Mouse (Mus musculus) small intestine, adult 2 months (tissue): ENCODE data around the gene Apoc2. TPM values are rescaled to one million over a fixed set of nuclear protein-coding genes. Genes with fewer than 3 reads are reported as not detected.

Experiments
- H3K27ac ChIP-seq: fragments of 200-500 bp; 2 replicates; pipeline ENCODE4 v1.5.1; 2012; ENCODE audit warnings: low read depth, low read length, control low read depth, inconsistent platforms; ENCODE audit not compliant: insufficient read depth
- H3K27me3 ChIP-seq: fragments of 200-500 bp; 2 replicates; pipeline ENCODE4 v1.6.1; 2012; ENCODE audit warnings: mild to moderate bottlenecking, moderate library complexity, low read length, inconsistent platforms; ENCODE audit not compliant: control insufficient read depth, insufficient read depth
- H3K36me3 ChIP-seq: fragments of 200-500 bp; 2 replicates; pipeline ENCODE4 v1.6.1; 2012; ENCODE audit warnings: mild to moderate bottlenecking, low read length, control low read depth, inconsistent platforms; ENCODE audit not compliant: control insufficient read depth, insufficient read depth
- H3K4me1 ChIP-seq: fragments of 200-500 bp; 2 replicates; pipeline ENCODE4 v1.6.1; 2012; ENCODE audit warnings: low read length, inconsistent platforms, mixed read lengths; ENCODE audit not compliant: control insufficient read depth, insufficient read depth, insufficient read length
- H3K4me3 ChIP-seq: fragments of 200-500 bp; 2 replicates; pipeline ENCODE4 v1.5.1; 2012; ENCODE audit warnings: low read depth, mild to moderate bottlenecking, control low read depth, inconsistent platforms, low read length, moderate library complexity
- CTCF ChIP-seq: fragments of 200-500 bp; IDR thresholded peaks from 2 replicates; pipeline ENCODE4 v1.5.1; 2012; ENCODE audit warnings: low read depth, mild to moderate bottlenecking, control low read depth, inconsistent platforms, low read length, moderate library complexity, mixed read lengths; ENCODE audit not compliant: insufficient replicate concordance, insufficient read length; ENCODE audit errors: extremely low read depth
- POLR2A ChIP-seq: fragments of 200-500 bp; IDR thresholded peaks from 2 replicates; pipeline ENCODE4 v1.6.1; 2012; ENCODE audit warnings: low read depth, mild to moderate bottlenecking, control low read depth, inconsistent platforms, low read length, moderate library complexity
- WGBS: fragments of 180-500 bp; shearing (Covaris S2); methylation state at CpG from one replicate; pipeline ENCODE4 v1.1.7; 2018; 5-methylcytosine and 5-hydroxymethylcytosine counted together
- polyA plus RNA-seq: library from polyadenylated mRNA; depleted of rRNA; stranded (reverse); fragments of >200 nt; gene quantifications from 2 replicates; pipeline ENCODE4 v1.2.3, GENCODE M21; 2012

Apoc2 gene
- polyA plus RNA-seq, 1 experiment = 1,337 TPM

DNA sequence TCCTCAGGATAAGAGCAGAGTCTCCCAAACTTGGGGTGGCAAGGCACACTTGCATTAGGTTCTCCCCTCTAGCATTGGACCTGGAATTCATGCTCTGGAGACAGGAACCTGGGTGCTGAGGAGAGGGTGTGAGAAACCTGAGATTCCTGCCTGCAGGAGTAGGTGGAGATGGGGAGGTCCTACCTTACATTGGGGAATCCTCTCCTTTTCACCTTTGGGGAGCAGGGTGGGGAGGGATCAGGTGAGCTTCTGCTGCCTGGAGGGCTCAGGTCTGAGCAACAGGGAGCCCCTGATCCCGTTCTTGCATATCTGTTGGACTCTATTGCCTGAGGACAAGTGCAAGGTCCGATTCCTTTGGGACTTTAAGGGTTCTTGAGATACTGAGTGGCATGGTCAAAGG lies 39.1 kb upstream of the Apoc2 start:
- 50% methylated on average over 2 of the region's 2 CpGs for WGBS

GRCm38 (mm10) chr7:19716055-19716682 lies 38.4 kb upstream of the Apoc2 start:
- TF ChIP-seq POLR2A (no peak), CTCF (no peak)
- no peaks in the 10 kb centered on the region for H3K27me3 ChIP-seq
- WGBS = 3% methylated on average over 18 of the region's 18 CpGs
- H3K27ac ChIP-seq = peak overlapping the region; percentile 81
- no peaks in the 10 kb centered on the region; the same call in 1 of the 2 replicates for H3K4me1 ChIP-seq
- H3K36me3 ChIP-seq = peaks cover 31% of the 10 kb centered on the region
- H3K4me3 ChIP-seq = peak overlapping the region; percentile 66

More for the DNA sequence above, 39.1 kb upstream of the Apoc2 start:
- Histone ChIP-seq H3K27me3 (no peaks in the 10 kb centered on the region), H3K36me3 (peaks cover 26% of the 10 kb centered on the region), H3K4me1 (no peaks in the 10 kb centered on the region; the same call in 1 of the 2 replicates), H3K4me3 (no peak overlapping the region), H3K27ac (no peak overlapping the region)
- TF ChIP-seq POLR2A = no peak
- no peak for TF ChIP-seq CTCF

GRCm38 (mm10) chr7:19715239-19716054 lies 37.7 kb upstream of the Apoc2 start, which contains the start of gene Tomm40:
Gene Tomm40, minus strand, starts transcription at chr7:19715438.
- Histone ChIP-seq H3K36me3 (peaks cover 34% of the 10 kb centered on the region), H3K4me3 (peak within 1 kb of the TSS; percentile 88), H3K4me1 (no peaks in the 10 kb centered on the region; the same call in 1 of the 2 replicates), H3K27me3 (no peaks in the 10 kb centered on the region), H3K27ac (peak within 1 kb of the TSS; percentile 81)
- TF ChIP-seq POLR2A (peak; percentile 31; the same call in 1 of the 2 replicates), CTCF (no peak)
- WGBS = under 1% methylated on average over 57 of the region's 59 CpGs

GRCm38 (mm10) chr7:19714836-19715235 lies 37.1 kb upstream of the Apoc2 start:
- H3K36me3 ChIP-seq = peaks cover 39% of the 10 kb centered on the region

GRCm38 (mm10) chr7:19713598-19713997 lies 35.9 kb upstream of the Apoc2 start:
- Histone ChIP-seq H3K4me3 (no peak overlapping the region), H3K4me1 (no peaks in the 10 kb centered on the region; the same call in 1 of the 2 replicates), H3K27ac (no peak overlapping the region), H3K36me3 (peaks cover 40% of the 10 kb centered on the region), H3K27me3 (no peaks in the 10 kb centered on the region)
- 83% methylated on average over 9 of the region's 9 CpGs for WGBS
- TF ChIP-seq CTCF = no peak
- no peak for TF ChIP-seq POLR2A

More at GRCm38 (mm10) chr7:19714836-19715235, 37.1 kb upstream of the Apoc2 start:
- TF ChIP-seq CTCF (no peak), POLR2A (no peak)
- Histone ChIP-seq H3K4me3 (peak overlapping the region; percentile 88), H3K27me3 (no peaks in the 10 kb centered on the region), H3K4me1 (no peaks in the 10 kb centered on the region; the same call in 1 of the 2 replicates), H3K27ac (peak overlapping the region; percentile 29)
- under 1% methylated on average over 39 of the region's 39 CpGs for WGBS

GRCm38 (mm10) chr7:19713196-19713595 lies 35.5 kb upstream of the Apoc2 start:
- Histone ChIP-seq H3K27ac (no peak overlapping the region), H3K36me3 (peaks cover 39% of the 10 kb centered on the region), H3K4me1 (no peaks in the 10 kb centered on the region; the same call in 1 of the 2 replicates), H3K27me3 (no peaks in the 10 kb centered on the region), H3K4me3 (no peak overlapping the region)
- 28% methylated on average over 4 of the region's 4 CpGs for WGBS
- TF ChIP-seq POLR2A (no peak), CTCF (peak; percentile 57; the same call in 1 of the 2 replicates)

- Histone ChIP-seq H3K27ac (no peak overlapping the region), H3K4me1 (no peaks in the 10 kb centered on the region; the same call in 1 of the 2 replicates), H3K36me3 (peaks cover 40% of the 10 kb centered on the region), H3K27me3 (no peaks in the 10 kb centered on the region), H3K4me3 (no peak overlapping the region)
- 67% methylated on average over 4 of the region's 4 CpGs for WGBS
- TF ChIP-seq POLR2A (no peak), CTCF (peak; percentile 25; the same call in 1 of the 2 replicates)
Observed at GRCm38 (mm10) chr7:19712414-19712813, 34.7 kb upstream of the Apoc2 start.
